Mouse (Mus musculus) erythroblast, embryonic 14.5 days (primary cell): ENCODE data around the gene Gtpbp4.
"Not testable (repeated sequence)": the region's sequence is repeated elsewhere in the genome, so short reads cannot be mapped to it uniquely, and the experiment has no call there.

Experiments used
- GATA1 ChIP-seq: IDR thresholded peaks from 2 replicates; pipeline ENCODE4 v1.6.1; 2012; ENCODE audit warnings: low read length, inconsistent platforms, mixed read lengths
- TAL1 ChIP-seq: IDR thresholded peaks from 3 replicates; pipeline ENCODE4 v1.6.1; 2012; ENCODE audit warnings: low read length, inconsistent platforms, mixed read lengths

- TF ChIP-seq GATA1, TAL1: not testable (repeated sequence)
Observed at GRCm38 (mm10) chr13:8959554-8959953, 36.3 kb downstream of the Gtpbp4 start.
